Mouse (Mus musculus): ENCODE measurements at regions not wholly inside any gene's neighbourhood (a gene's known extent, or its start where the extent isn't known, plus 50 kb on each side); places are given as distances from the start of the nearest gene placed in this dataset.
"Not testable (repeated sequence)": the region's sequence is repeated elsewhere in the genome, so short reads cannot be mapped to it uniquely, and the experiment has no call there.

GRCm38 (mm10) chr7:106529023-106529422 is 151.4 kb downstream of the Olfr693 start:
- not testable (repeated sequence) for TF ChIP-seq CTCF (IDR thresholded peaks at IDR 0.05; ENCODE audit: low read depth, low read length); TAL1 (conservative IDR thresholded peaks at IDR 0.05; ENCODE audit: low read depth, low read length)
